Mouse (Mus musculus): ENCODE results near the gene Serpinb12. TPM values are rescaled to one million over a fixed set of nuclear protein-coding genes. Genes with fewer than 3 reads are reported as not detected.
"Not testable (repeated sequence)": the region's sequence is repeated elsewhere in the genome, so short reads cannot be mapped to it uniquely, and the experiment has no call there.

Gene Serpinb12
- not detected in 2 replicates for polyA plus RNA-seq (2015; fragmentation: Nextera tagmentation; extraction: Ambion mirVana)

DNA sequence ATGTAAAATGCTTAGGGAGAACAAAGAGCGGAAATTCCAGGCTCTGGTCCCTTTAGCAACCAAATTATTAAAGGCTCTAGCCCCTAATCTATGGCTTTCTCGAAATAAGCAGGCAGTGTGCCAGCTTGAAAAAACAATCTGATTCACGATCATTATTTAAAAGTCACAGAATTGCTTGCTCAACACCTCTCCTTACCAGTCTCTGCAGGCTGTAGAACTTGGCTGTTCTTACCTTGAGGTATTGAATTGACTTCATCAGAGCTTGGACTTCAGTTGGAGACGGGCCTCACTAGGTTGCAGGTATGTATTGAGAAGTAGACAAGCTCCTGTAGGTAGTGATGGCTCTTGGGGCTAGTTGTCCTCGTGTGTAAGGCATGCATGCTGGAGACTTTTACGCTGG lies at the start of gene Serpinb12:
TSS of gene Serpinb12 (plus strand) at position 185 of the 400 bp plus-strand sequence.
- no peak within 1 kb of the TSS for H3K4me3 ChIP-seq
- WGBS, result 80% methylated on average over 6 of the region's 6 CpGs
- H3K27me3 ChIP-seq, result no peaks in the 10 kb centered on the region
- ATAC-seq, result no peak
- H3K4me1 ChIP-seq, result no peaks in the 10 kb centered on the region
- H3K9ac ChIP-seq, result no peak within 1 kb of the TSS
- no peak within 1 kb of the TSS for H3K4me2 ChIP-seq
- H3K36me3 ChIP-seq (ENCODE audit: poor library complexity, severe bottlenecking), result no peaks in the 10 kb centered on the region
- no peak within 1 kb of the TSS for H3K27ac ChIP-seq
- H3K9me3 ChIP-seq (replicated peaks), result no peaks in the 10 kb centered on the region

DNA sequence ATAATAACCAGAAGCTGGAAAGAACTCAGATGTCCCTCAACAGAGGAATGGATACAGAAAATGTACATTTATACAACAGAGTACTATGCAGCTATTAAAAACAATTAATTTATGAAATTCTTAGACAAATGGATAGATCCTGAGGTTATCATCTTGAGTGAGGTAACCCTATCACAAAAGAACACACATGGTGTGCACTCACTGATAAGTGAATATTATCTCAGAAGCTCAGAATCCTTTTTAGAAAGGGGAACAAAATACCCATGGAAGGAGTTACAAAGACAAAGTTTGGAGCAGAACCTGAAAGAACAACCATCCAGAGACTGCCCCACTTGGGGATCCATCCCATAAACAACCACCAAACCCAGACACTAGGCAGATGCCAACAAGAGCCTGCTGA lies 39.1 kb upstream of the Serpinb12 start:
- not testable (repeated sequence) for H3K27me3 ChIP-seq; H3K9me3 ChIP-seq (replicated peaks); H3K4me3 ChIP-seq; H3K9ac ChIP-seq; ATAC-seq; H3K36me3 ChIP-seq (ENCODE audit: poor library complexity, severe bottlenecking); H3K4me2 ChIP-seq; H3K4me1 ChIP-seq; H3K27ac ChIP-seq

DNA sequence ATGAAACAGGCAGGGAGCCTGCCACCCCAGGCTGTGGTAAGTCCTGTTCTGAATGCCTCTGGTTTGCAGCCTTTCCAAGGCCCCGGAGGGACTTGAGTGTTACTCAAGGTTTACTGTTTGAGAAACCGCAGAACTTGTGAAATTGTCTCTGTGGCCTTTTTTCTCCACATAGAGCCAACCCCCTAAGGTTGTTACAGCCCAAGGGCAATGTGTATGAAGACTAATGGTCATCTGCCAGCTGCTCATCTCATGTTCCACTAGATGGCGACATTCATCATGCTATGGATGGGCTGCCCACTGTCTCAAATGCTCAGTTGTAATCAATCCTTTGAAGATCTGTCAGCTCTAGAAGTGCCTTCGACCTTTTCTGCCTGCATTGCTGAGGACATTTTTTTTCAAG lies 32.8 kb upstream of the Serpinb12 start:
- Histone ChIP-seq H3K27me3 (no peaks in the 10 kb centered on the region), H3K4me3 (no peak overlapping the region), H3K4me2 (no peak overlapping the region), H3K9ac (no peak overlapping the region), H3K4me1 (no peaks in the 10 kb centered on the region), H3K9me3 (replicated peaks) (no peaks in the 10 kb centered on the region), H3K27ac (no peak overlapping the region), H3K36me3 (ENCODE audit: poor library complexity, severe bottlenecking) (no peaks in the 10 kb centered on the region)
- 33% methylated on average over 4 of the region's 4 CpGs for WGBS
- ATAC-seq, result no peak

DNA sequence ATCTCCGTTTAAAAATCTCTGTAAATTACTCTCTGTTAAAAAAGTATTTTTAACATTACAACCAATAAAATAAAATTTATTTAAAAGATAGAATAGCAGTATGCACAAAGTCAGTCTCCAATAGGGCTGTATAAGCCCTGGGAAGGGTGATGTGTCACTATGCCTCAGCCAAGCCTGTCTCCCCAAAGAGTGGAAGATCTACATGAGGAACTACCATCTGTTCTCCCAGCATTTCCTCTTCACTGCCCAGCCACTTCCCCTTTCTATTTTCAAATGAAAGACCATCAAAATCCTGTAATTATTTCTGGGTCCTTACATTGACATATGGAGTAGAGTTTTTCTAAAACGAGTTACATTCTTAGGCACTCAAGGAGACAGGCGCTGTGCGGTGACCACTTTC lies 2.3 kb upstream of the Serpinb12 start:
- Histone ChIP-seq H3K4me2 (no peak overlapping the region), H3K27me3 (no peaks in the 10 kb centered on the region), H3K9me3 (replicated peaks) (no peaks in the 10 kb centered on the region), H3K27ac (no peak overlapping the region), H3K9ac (no peak overlapping the region), H3K4me1 (no peaks in the 10 kb centered on the region), H3K36me3 (ENCODE audit: poor library complexity, severe bottlenecking) (no peaks in the 10 kb centered on the region), H3K4me3 (no peak overlapping the region)
- ATAC-seq, result no peak
- WGBS, result 90% methylated on average over 4 of the region's 4 CpGs

DNA sequence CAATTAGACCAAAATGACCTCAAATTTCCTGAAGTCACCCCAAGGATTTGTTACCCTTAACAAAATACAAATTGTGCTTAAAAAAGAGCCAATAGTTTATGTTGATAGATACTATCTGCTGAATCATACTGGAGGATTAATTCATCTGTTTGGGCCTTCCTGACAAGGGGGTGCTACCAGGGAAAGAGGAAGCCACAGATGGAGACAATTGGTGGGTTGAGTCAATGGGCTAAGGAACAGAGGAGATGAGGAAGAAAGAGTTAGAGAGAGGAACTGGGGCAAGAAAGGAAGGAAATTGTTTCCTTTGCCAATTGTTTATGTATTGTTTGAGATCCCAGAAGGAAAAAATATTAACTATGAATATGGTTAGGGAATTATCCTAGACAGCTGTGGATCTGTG lies 591 bp upstream of the Serpinb12 start:
- no peak for ATAC-seq

DNA sequence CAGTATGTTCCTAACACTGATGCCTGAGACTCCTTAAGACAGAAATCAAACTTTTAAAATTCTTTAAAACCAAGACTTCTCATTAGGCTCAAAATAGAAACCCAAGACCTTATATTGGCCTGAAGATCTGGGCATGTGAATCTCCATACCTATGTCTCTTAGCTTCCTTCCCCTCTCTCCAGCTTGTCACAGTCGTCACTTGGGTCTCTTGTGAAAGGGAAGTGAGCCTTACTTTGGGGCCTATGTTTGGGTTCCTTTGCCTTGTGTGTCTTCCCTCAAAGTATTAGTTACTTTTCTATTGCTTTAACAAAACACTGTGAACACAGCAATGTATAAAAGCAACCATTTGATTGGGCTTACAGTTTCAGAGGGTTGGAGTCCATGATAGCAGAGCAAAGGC lies 13.0 kb downstream of the Serpinb12 start:
- 79% methylated on average over 1 of the region's 1 CpGs for WGBS
- Histone ChIP-seq H3K36me3 (ENCODE audit: poor library complexity, severe bottlenecking) (no peaks in the 10 kb centered on the region), H3K27me3 (no peaks in the 10 kb centered on the region), H3K9ac (no peak overlapping the region), H3K9me3 (replicated peaks) (no peaks in the 10 kb centered on the region), H3K4me1 (no peaks in the 10 kb centered on the region), H3K4me3 (no peak overlapping the region), H3K27ac (no peak overlapping the region), H3K4me2 (no peak overlapping the region)
- no peak for ATAC-seq

More for the DNA sequence above, 591 bp upstream of the Serpinb12 start:
- H3K36me3 ChIP-seq (ENCODE audit: poor library complexity, severe bottlenecking), result no peaks in the 10 kb centered on the region
- H3K4me1 ChIP-seq, result no peaks in the 10 kb centered on the region
- H3K27me3 ChIP-seq, result no peaks in the 10 kb centered on the region
- H3K4me2 ChIP-seq, result no peak overlapping the region
- H3K9me3 ChIP-seq (replicated peaks), result no peaks in the 10 kb centered on the region
- H3K27ac ChIP-seq, result no peak overlapping the region
- no peak overlapping the region for H3K4me3 ChIP-seq
- H3K9ac ChIP-seq, result no peak overlapping the region

DNA sequence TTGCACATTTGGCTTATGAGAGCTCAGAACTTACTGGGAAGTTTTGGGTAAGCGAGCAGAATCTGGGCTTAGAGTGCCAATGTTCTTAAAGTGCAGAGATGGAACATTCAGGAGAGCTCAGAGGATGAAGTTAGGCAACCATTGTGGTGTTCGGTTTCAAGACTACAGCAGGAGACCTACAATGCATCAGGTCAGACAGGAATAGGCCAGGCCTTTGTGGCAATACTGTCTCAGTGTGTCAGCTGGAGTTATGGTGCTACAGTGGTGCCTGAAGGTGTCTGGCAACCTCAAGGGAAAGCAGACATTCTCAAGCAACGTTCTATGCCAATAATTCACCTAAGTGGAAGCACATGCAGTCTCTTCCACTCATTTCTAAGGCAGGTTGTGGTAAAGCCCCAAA lies 25.7 kb downstream of the Serpinb12 start:
- Histone ChIP-seq H3K9ac (no peak overlapping the region), H3K4me3 (no peak overlapping the region)
- no peak for ATAC-seq

DNA sequence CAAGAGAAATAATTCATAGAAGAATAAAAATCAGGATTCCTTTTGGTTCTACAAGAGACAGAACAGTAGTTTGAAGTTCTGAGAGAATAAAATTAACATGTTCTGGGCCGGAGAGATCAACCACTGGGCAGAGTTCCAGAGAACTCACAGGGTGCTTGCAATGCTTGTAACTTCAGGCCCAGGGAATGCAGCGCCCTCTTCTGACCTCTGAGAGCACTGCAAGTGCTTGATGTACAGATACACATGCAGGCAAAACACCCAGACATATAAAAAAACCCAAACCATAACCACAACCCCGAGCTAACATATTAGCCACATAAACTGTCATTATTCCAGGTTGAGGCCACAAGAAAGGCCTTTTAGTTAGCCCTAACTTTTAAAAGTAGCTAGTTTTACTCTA lies 26.8 kb downstream of the Serpinb12 start:
- H3K27ac ChIP-seq, result no peak overlapping the region
- no peak overlapping the region for H3K4me3 ChIP-seq
- no peaks in the 10 kb centered on the region for H3K4me1 ChIP-seq
- H3K36me3 ChIP-seq (ENCODE audit: poor library complexity, severe bottlenecking), result no peaks in the 10 kb centered on the region
- no peak for ATAC-seq
- WGBS, result 45% methylated on average over 3 of the region's 3 CpGs
- no peak overlapping the region for H3K4me2 ChIP-seq
- no peaks in the 10 kb centered on the region for H3K9me3 ChIP-seq (replicated peaks)
- no peak overlapping the region for H3K9ac ChIP-seq
- no peaks in the 10 kb centered on the region for H3K27me3 ChIP-seq

More for the DNA sequence above, 25.7 kb downstream of the Serpinb12 start:
- Histone ChIP-seq H3K27me3 (no peaks in the 10 kb centered on the region), H3K27ac (no peak overlapping the region), H3K36me3 (ENCODE audit: poor library complexity, severe bottlenecking) (no peaks in the 10 kb centered on the region), H3K4me1 (no peaks in the 10 kb centered on the region), H3K4me2 (no peak overlapping the region), H3K9me3 (replicated peaks) (no peaks in the 10 kb centered on the region)
- WGBS, result 85% methylated on average over 3 of the region's 3 CpGs

DNA sequence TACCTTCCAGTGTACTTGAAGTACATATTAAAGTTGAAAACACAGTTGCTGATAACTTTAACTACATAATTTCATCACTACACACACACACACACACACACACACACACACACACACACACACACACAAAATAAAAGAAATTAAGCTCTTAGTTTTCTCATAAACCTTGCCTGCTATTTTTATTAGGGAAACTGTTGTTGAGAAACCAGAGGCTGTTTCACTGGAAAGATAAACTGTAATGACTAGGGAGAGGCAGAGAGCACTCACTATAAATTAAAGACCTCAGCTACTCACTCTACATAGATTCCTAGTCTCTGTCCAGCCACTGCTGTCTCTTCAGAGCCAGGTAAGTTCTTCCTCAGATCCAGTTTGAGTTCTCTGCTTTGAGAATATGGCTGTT lies 46.4 kb downstream of the Serpinb12 start, which contains the start of gene Serpinb13:
TSS of gene Serpinb13 (plus strand) at position 301 of the 400 bp plus-strand sequence.
- no peaks in the 10 kb centered on the region for H3K9me3 ChIP-seq (replicated peaks)
- no peak for ATAC-seq
- no peak within 1 kb of the TSS for H3K4me2 ChIP-seq
- no peaks in the 10 kb centered on the region for H3K4me1 ChIP-seq
- H3K9ac ChIP-seq, result no peak within 1 kb of the TSS
- H3K27ac ChIP-seq, result no peak within 1 kb of the TSS
- no peaks in the 10 kb centered on the region for H3K27me3 ChIP-seq
- H3K36me3 ChIP-seq (ENCODE audit: poor library complexity, severe bottlenecking), result no peaks in the 10 kb centered on the region
- H3K4me3 ChIP-seq, result no peak within 1 kb of the TSS

DNA sequence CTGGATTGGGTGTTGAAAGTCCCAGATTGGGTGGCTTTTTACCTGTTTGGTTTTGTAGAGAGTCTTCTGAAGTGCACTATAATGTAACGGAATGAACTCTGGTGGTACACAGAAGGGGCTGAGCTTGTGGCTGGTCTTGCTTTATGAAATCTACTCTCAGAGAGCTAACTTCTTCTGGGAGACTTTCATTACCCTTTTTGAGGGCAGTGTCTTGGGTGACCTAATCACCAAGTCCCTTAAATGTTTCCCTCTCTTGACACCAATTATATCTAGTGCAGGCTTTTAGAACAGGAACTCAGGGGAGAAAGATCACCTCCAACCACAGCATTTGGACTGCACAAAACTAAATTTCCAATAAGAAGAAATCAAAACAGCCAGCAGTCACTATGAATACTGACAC lies 48.8 kb downstream of the Serpinb12 start:
- Histone ChIP-seq H3K27ac (no peak overlapping the region), H3K9me3 (replicated peaks) (no peaks in the 10 kb centered on the region), H3K4me2 (no peak overlapping the region), H3K9ac (no peak overlapping the region), H3K27me3 (no peaks in the 10 kb centered on the region), H3K36me3 (ENCODE audit: poor library complexity, severe bottlenecking) (no peaks in the 10 kb centered on the region), H3K4me3 (no peak overlapping the region), H3K4me1 (no peaks in the 10 kb centered on the region)
- no peak for ATAC-seq
- WGBS, result 94% methylated on average over 1 of the region's 1 CpGs

DNA sequence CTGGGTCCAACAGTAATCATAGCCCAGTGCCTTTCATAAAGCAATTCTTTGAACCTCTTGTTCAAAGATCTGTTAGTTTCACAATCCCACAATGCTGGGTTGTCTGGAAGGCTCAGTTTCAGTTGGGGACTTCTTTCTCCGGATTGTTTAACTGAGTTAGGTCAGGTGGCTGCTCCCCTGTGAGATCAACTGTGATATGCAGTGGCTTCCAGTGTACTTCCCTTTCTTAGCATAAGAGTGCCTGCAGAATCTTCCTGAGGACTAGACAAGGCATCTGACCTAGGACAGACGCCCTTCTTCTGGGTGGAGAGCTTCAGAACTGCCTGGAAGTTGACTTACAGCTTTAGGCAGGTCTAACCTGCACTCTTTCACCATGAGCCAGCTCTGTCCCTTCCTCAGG lies 49.6 kb downstream of the Serpinb12 start:
- H3K9me3 ChIP-seq (replicated peaks), result no peaks in the 10 kb centered on the region
- no peaks in the 10 kb centered on the region for H3K36me3 ChIP-seq (ENCODE audit: poor library complexity, severe bottlenecking)
- no peaks in the 10 kb centered on the region for H3K27me3 ChIP-seq
- ATAC-seq, result no peak
- no peak overlapping the region for H3K27ac ChIP-seq
- 73% methylated on average over 2 of the region's 2 CpGs for WGBS
- no peak overlapping the region for H3K4me2 ChIP-seq
- H3K4me1 ChIP-seq, result no peaks in the 10 kb centered on the region
- H3K9ac ChIP-seq, result no peak overlapping the region
- H3K4me3 ChIP-seq, result no peak overlapping the region

DNA sequence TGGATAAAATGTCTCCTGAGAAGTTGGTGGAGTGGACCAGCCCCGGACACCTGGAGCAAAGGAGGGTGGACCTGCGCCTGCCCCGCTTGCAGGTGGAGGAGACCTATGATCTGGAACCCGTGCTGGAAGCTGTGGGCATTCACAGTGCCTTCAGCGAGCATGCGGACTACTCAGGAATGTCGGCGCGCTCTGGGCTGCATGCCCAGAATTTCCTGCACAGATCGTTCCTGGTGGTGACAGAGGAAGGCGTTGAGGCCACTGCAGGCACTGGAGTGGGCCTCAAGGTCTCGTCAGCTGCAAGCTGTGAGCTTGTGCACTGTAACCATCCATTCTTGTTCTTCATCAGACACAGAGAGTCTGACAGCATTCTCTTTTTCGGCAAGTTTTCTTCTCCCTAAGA lies 66.2 kb downstream of the Serpinb12 start:
- Histone ChIP-seq H3K36me3 (ENCODE audit: poor library complexity, severe bottlenecking) (no peaks in the 10 kb centered on the region), H3K27ac (no peak overlapping the region), H3K4me2 (no peak overlapping the region), H3K27me3 (no peaks in the 10 kb centered on the region), H3K9me3 (replicated peaks) (no peaks in the 10 kb centered on the region), H3K9ac (no peak overlapping the region), H3K4me1 (no peaks in the 10 kb centered on the region), H3K4me3 (no peak overlapping the region)
- 78% methylated on average over 13 of the region's 13 CpGs for WGBS
- ATAC-seq, result no peak

DNA sequence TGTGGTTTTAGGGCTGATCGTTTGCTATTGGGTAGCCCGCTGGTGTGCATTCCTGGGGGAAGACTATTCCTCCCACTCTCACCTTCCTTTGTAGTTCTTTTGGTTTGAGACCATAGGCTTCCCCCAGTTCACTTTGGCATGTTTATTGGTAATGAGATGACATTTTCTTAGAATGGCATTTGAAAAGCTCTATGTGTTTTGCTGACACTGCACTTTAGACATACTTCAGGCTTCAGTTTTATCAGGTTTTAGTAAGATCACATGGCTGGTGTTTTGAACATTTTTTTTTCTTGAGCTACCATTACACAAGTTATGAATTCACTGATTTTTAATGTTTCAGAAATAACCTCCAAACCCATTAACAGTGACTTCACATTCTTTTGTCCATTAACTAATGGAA lies 67.5 kb downstream of the Serpinb12 start:
- Histone ChIP-seq H3K9ac (no peak overlapping the region), H3K27me3 (no peaks in the 10 kb centered on the region), H3K4me1 (no peaks in the 10 kb centered on the region), H3K4me2 (no peak overlapping the region), H3K27ac (no peak overlapping the region), H3K9me3 (replicated peaks) (no peaks in the 10 kb centered on the region), H3K4me3 (no peak overlapping the region), H3K36me3 (ENCODE audit: poor library complexity, severe bottlenecking) (no peaks in the 10 kb centered on the region)
- no peak for ATAC-seq
- 86% methylated on average over 2 of the region's 2 CpGs for WGBS

Measured in forebrain, embryonic 13.5 days (tissue).